Mouse (Mus musculus): ENCODE measurements around the gene Shisal2a. TPM values are rescaled to one million over a fixed set of nuclear protein-coding genes. Genes with fewer than 3 reads are reported as not detected.
A peak's percentile ranks its signal among the peaks of the same experiment; 100 is the strongest.

Shisal2a gene
- polyA plus RNA-seq, 1 experiment from 2014 or later = 0.15 TPM

- H3K9me3 ChIP-seq (replicated peaks; ENCODE audit: control insufficient read depth, low read length) = no peaks in the 10 kb centered on the region
- H3K4me2 ChIP-seq (ENCODE audit: low read depth, low read length) = no peak overlapping the region
- H3K4me3 ChIP-seq (ENCODE audit: low read depth, low read length) = no peak overlapping the region
- WGBS (ENCODE audit: insufficient replicate concordance) = 46% methylated on average over 3 of the region's 3 CpGs
- H3K9ac ChIP-seq (ENCODE audit: low read depth, low read length) = no peak overlapping the region
- H3K27ac ChIP-seq (ENCODE audit: low read length) = peak overlapping the region; percentile 36
- peaks cover 3% of the 10 kb centered on the region for H3K4me1 ChIP-seq (ENCODE audit: control insufficient read depth, low read depth, low read length)
- H3K36me3 ChIP-seq (ENCODE audit: control insufficient read depth, insufficient read depth) = 0 out of 2 replicates have a peak, but pooled peaks cover 4% of the 10 kb centered on the region
- no peaks in the 10 kb centered on the region for H3K27me3 ChIP-seq (ENCODE audit: control insufficient read depth, insufficient read depth, low read depth, low read length)
- peak; percentile 22; the same call in 1 of the 2 replicates for ATAC-seq (ENCODE audit: low read depth)
These were observed 45.3 kb downstream of the Shisal2a start for GRCm38 (mm10) chr4:108337817-108338216.

GRCm38 (mm10) chr4:108336765-108337164 lies 46.4 kb downstream of the Shisal2a start:
- H3K4me1 ChIP-seq (ENCODE audit: control insufficient read depth, low read depth, low read length) = peaks cover 3% of the 10 kb centered on the region
- no peaks in the 10 kb centered on the region for H3K9me3 ChIP-seq (replicated peaks; ENCODE audit: control insufficient read depth, low read length)
- ATAC-seq (ENCODE audit: low read depth) = no peak
- no peak overlapping the region for H3K9ac ChIP-seq (ENCODE audit: low read depth, low read length)
- 0 out of 2 replicates have a peak, but pooled peaks cover 4% of the 10 kb centered on the region for H3K36me3 ChIP-seq (ENCODE audit: control insufficient read depth, insufficient read depth)
- H3K27ac ChIP-seq (ENCODE audit: low read length) = no peak overlapping the region
- 59% methylated on average over 2 of the region's 2 CpGs for WGBS (ENCODE audit: insufficient replicate concordance)
- no peaks in the 10 kb centered on the region for H3K27me3 ChIP-seq (ENCODE audit: control insufficient read depth, insufficient read depth, low read depth, low read length)
- H3K4me2 ChIP-seq (ENCODE audit: low read depth, low read length) = no peak overlapping the region
- no peak overlapping the region for H3K4me3 ChIP-seq (ENCODE audit: low read depth, low read length)

DNA sequence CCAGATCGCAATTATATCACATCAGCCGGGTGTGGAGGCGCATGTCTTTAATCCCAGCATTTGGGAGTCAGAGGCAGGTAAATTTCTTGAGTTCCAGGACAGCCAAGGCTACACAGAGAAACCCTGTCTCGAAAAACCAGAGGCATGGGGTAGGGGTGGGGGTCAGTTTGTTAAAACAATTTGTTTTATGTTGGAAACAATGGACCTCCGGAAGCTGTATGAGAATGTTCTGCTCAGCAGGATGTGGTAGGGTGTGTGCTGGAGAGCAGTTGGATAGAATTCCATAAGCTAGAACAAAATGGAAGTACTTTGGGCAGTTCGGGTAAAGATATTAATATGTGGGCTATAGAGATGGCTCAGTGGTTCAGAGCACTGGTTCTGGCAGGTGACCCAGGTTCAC lies 47.7 kb downstream of the Shisal2a start:
- H3K36me3 ChIP-seq (ENCODE audit: control insufficient read depth, insufficient read depth) = 0 out of 2 replicates have a peak, but pooled peaks cover 4% of the 10 kb centered on the region
- no peaks in the 10 kb centered on the region for H3K9me3 ChIP-seq (replicated peaks; ENCODE audit: control insufficient read depth, low read length)
- peaks cover 7% of the 10 kb centered on the region for H3K4me1 ChIP-seq (ENCODE audit: control insufficient read depth, low read depth, low read length)
- H3K4me3 ChIP-seq (ENCODE audit: low read depth, low read length) = no peak overlapping the region
- no peak for ATAC-seq (ENCODE audit: low read depth)
- no peak overlapping the region for H3K27ac ChIP-seq (ENCODE audit: low read length)
- no peaks in the 10 kb centered on the region for H3K27me3 ChIP-seq (ENCODE audit: control insufficient read depth, insufficient read depth, low read depth, low read length)
- WGBS (ENCODE audit: insufficient replicate concordance) = 74% methylated on average over 6 of the region's 6 CpGs
- H3K9ac ChIP-seq (ENCODE audit: low read depth, low read length) = no peak overlapping the region
- no peak overlapping the region for H3K4me2 ChIP-seq (ENCODE audit: low read depth, low read length)

GRCm38 (mm10) chr4:108332041-108332440 lies 51.1 kb downstream of the Shisal2a start:
- no peak overlapping the region for H3K9ac ChIP-seq (ENCODE audit: low read depth, low read length)
- no peak overlapping the region for H3K4me2 ChIP-seq (ENCODE audit: low read depth, low read length)
- H3K27ac ChIP-seq (ENCODE audit: low read length) = peak overlapping the region; percentile 79
- WGBS (ENCODE audit: insufficient replicate concordance) = 69% methylated on average over 9 of the region's 9 CpGs
- 0 out of 2 replicates have a peak, but pooled peaks cover 4% of the 10 kb centered on the region for H3K36me3 ChIP-seq (ENCODE audit: control insufficient read depth, insufficient read depth)
- peaks cover 16% of the 10 kb centered on the region for H3K4me1 ChIP-seq (ENCODE audit: control insufficient read depth, low read depth, low read length)
- no peaks in the 10 kb centered on the region for H3K27me3 ChIP-seq (ENCODE audit: control insufficient read depth, insufficient read depth, low read depth, low read length)
- H3K4me3 ChIP-seq (ENCODE audit: low read depth, low read length) = no peak overlapping the region
- peak; percentile 27; the same call in 1 of the 2 replicates for ATAC-seq (ENCODE audit: low read depth)
- H3K9me3 ChIP-seq (replicated peaks; ENCODE audit: control insufficient read depth, low read length) = no peaks in the 10 kb centered on the region

DNA sequence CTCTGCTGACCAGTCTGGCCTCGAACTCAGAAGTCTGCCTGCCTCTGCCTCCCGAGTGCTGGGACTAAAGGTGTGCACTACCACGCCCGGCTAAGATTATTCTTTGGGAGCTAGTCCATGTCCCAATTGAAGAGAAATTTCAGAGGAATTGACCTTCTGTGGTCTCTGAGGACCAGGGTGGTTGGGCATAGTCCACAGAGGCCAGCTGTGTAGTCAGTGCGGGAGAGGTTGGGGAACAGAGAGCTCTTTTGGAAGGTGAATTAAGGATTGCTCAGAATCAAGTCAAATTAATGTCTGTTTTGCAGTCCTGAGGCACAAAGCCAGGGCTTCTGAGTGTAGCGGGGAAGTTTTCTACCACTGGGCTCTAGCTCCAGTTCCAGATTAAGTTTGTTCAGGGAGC lies 53.3 kb downstream of the Shisal2a start:
- H3K27ac ChIP-seq (ENCODE audit: low read length) = no peak overlapping the region
- H3K36me3 ChIP-seq (ENCODE audit: control insufficient read depth, insufficient read depth) = no peaks in the 10 kb centered on the region
- no peak overlapping the region for H3K9ac ChIP-seq (ENCODE audit: low read depth, low read length)
- WGBS (ENCODE audit: insufficient replicate concordance) = 81% methylated on average over 6 of the region's 6 CpGs
- no peaks in the 10 kb centered on the region for H3K27me3 ChIP-seq (ENCODE audit: control insufficient read depth, insufficient read depth, low read depth, low read length)
- no peak overlapping the region for H3K4me2 ChIP-seq (ENCODE audit: low read depth, low read length)
- H3K4me1 ChIP-seq (ENCODE audit: control insufficient read depth, low read depth, low read length) = peaks cover 16% of the 10 kb centered on the region
- ATAC-seq (ENCODE audit: low read depth) = no peak
- H3K9me3 ChIP-seq (replicated peaks; ENCODE audit: control insufficient read depth, low read length) = no peaks in the 10 kb centered on the region
- no peak overlapping the region for H3K4me3 ChIP-seq (ENCODE audit: low read depth, low read length)

- no peaks in the 10 kb centered on the region for H3K36me3 ChIP-seq (ENCODE audit: control insufficient read depth, insufficient read depth)
- ATAC-seq (ENCODE audit: low read depth) = peak; percentile 93
- peak within 1 kb of the TSS; percentile 70 for H3K4me3 ChIP-seq (ENCODE audit: low read depth, low read length)
- H3K9ac ChIP-seq (ENCODE audit: low read depth, low read length) = peak within 1 kb of the TSS; percentile 59
- no peaks in the 10 kb centered on the region for H3K9me3 ChIP-seq (replicated peaks; ENCODE audit: control insufficient read depth, low read length)
- peak within 1 kb of the TSS; percentile 85 for H3K4me2 ChIP-seq (ENCODE audit: low read depth, low read length)
- under 1% methylated on average over 44 of the region's 45 CpGs for WGBS (ENCODE audit: insufficient replicate concordance)
- peaks cover 16% of the 10 kb centered on the region for H3K4me1 ChIP-seq (ENCODE audit: control insufficient read depth, low read depth, low read length)
- peak within 1 kb of the TSS; percentile 83 for H3K27ac ChIP-seq (ENCODE audit: low read length)
- no peaks in the 10 kb centered on the region for H3K27me3 ChIP-seq (ENCODE audit: control insufficient read depth, insufficient read depth, low read depth, low read length)
These were observed 55.2 kb downstream of the Shisal2a start, which contains the start of gene Coa7 for GRCm38 (mm10) chr4:108327730-108328484. TSS of gene Coa7 (plus strand) at chr4:108328140.

DNA sequence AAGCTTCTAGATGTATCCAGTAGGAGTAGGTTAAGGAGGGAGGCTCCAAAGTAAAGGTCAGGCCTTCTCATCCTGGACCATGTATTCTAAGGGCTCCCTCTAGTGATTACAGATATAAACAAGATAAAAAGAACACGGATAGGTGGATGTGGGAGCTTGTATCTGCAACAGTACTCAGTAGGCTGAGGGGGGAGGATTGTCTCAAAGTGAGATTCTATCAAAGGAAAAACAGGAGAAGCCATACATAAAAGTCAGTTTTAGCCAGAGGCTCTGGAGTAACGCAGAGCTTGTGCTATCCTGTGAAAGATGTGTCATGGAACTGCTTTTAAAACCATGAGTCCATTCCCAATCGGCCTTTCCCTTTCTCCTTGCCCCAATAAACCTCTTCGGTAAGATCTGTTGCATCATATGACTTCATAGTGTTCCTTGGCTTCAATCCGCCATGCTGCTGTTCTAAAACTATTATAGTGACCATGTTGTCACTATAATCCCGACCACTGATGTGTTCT lies 56.0 kb downstream of the Shisal2a start:
- Histone ChIP-seq H3K36me3 (ENCODE audit: control insufficient read depth, insufficient read depth) (no peaks in the 10 kb centered on the region), H3K27me3 (ENCODE audit: control insufficient read depth, insufficient read depth, low read depth, low read length) (no peaks in the 10 kb centered on the region), H3K4me2 (ENCODE audit: low read depth, low read length) (peak overlapping the region; percentile 85), H3K4me3 (ENCODE audit: low read depth, low read length) (peak overlapping the region; percentile 70), H3K27ac (ENCODE audit: low read length) (peak overlapping the region; percentile 79), H3K9ac (ENCODE audit: low read depth, low read length) (peak overlapping the region; percentile 59), H3K9me3 (replicated peaks; ENCODE audit: control insufficient read depth, low read length) (no peaks in the 10 kb centered on the region), H3K4me1 (ENCODE audit: control insufficient read depth, low read depth, low read length) (peaks cover 16% of the 10 kb centered on the region)
- 34% methylated on average over 6 of the region's 6 CpGs for WGBS (ENCODE audit: insufficient replicate concordance)
- ATAC-seq (ENCODE audit: low read depth) = no peak

DNA sequence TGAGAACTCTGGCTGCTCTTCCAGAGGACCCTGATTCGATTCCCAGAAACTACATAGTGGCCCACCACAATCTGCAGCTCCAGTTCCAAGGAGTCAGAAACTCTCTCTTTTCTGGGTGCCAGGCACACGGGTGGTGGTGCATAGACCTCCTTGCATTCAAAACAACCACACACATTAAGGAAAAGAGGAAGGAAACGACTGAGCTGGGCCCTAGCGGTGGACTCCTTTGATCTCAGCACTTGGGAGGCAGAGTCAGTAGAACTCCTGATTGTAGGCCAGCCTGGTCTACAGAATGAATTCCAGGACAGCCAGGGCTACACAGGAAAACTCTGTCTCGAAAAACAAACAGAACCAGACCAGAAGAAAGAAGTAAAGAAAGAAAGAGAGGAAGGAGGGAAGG lies 59.6 kb downstream of the Shisal2a start:
- Histone ChIP-seq H3K4me3 (ENCODE audit: low read depth, low read length) (no peak overlapping the region), H3K4me2 (ENCODE audit: low read depth, low read length) (no peak overlapping the region), H3K9ac (ENCODE audit: low read depth, low read length) (no peak overlapping the region), H3K9me3 (replicated peaks; ENCODE audit: control insufficient read depth, low read length) (no peaks in the 10 kb centered on the region), H3K27ac (ENCODE audit: low read length) (no peak overlapping the region), H3K27me3 (ENCODE audit: control insufficient read depth, insufficient read depth, low read depth, low read length) (no peaks in the 10 kb centered on the region), H3K36me3 (ENCODE audit: control insufficient read depth, insufficient read depth) (no peaks in the 10 kb centered on the region), H3K4me1 (ENCODE audit: control insufficient read depth, low read depth, low read length) (peaks cover 12% of the 10 kb centered on the region)
- ATAC-seq (ENCODE audit: low read depth) = no peak
- WGBS (ENCODE audit: insufficient replicate concordance) = 33% methylated on average over 5 of the region's 5 CpGs

All from liver, embryonic 16.5 days (tissue).